Mouse (Mus musculus): ENCODE data around the gene Olfr134.

The Olfr134 gene

GRCm38 (mm10) chr17:38171088-38171487 lies at the start of gene Olfr134:
Olfr134 (plus strand) TSS chr17:38171388.
- WGBS = 76% methylated on average over 3 of the region's 3 CpGs

GRCm38 (mm10) chr17:38124199-38124598 lies 47.0 kb upstream of the Olfr134 start:
- 71% methylated on average over 1 of the region's 1 CpGs for WGBS

- 66% methylated on average over 3 of the region's 3 CpGs for WGBS
Observed at GRCm38 (mm10) chr17:38125371-38125770, 45.8 kb upstream of the Olfr134 start.

- 78% methylated on average over 1 of the region's 1 CpGs for WGBS
Observed at GRCm38 (mm10) chr17:38134426-38134825, 36.8 kb upstream of the Olfr134 start, which contains the start of gene Olfr132. Olfr132 (minus strand) TSS chr17:38134526.

- WGBS = 54% methylated on average over 2 of the region's 2 CpGs
Observed at GRCm38 (mm10) chr17:38144981-38145380, 26.2 kb upstream of the Olfr134 start, which contains the start of gene Olfr133. Olfr133 (plus strand) TSS chr17:38145281.

GRCm38 (mm10) chr17:38204035-38204434 lies 32.8 kb downstream of the Olfr134 start, which contains the start of gene Olfr135:
Olfr135 (plus strand) TSS chr17:38204335.
- 90% methylated on average over 1 of the region's 1 CpGs for WGBS

Measured in cerebral cortex, adult 2 months (tissue).